Mouse (Mus musculus) hindbrain, embryonic 15.5 days (tissue): Measurements from ENCODE around the gene Tent5b. TPM values are rescaled to one million over a fixed set of nuclear protein-coding genes. Genes with fewer than 3 reads are reported as not detected.

ENCODE experiments used
- ATAC-seq: fragments of 200-750 bp; cut with Nextera tagmentation; 2 replicates; pipeline ENCODE4 v1.8.0; 2017; ENCODE audit warnings: low read depth, moderate number of reproducible peaks, moderate TSS enrichment; ENCODE audit not compliant: low FRiP score
- H3K27ac ChIP-seq: fragments of 300-500 bp; sonication (generic); replicated peaks from 2 replicates; pipeline ENCODE4 v1.5.1; 2015; ENCODE audit warnings: mild to moderate bottlenecking, inconsistent platforms
- H3K27me3 ChIP-seq: fragments of 300-500 bp; sonication (generic); 2 replicates; pipeline ENCODE4 v1.6.1; 2015; ENCODE audit warnings: control low read depth, inconsistent platforms
- H3K36me3 ChIP-seq: fragments of 300-500 bp; sonication (generic); 2 replicates; pipeline ENCODE4 v1.6.1; 2015; ENCODE audit warnings: control low read depth, inconsistent platforms
- H3K4me1 ChIP-seq: fragments of 300-500 bp; sonication (generic); replicated peaks from 2 replicates; pipeline ENCODE4 v1.6.1; 2015; ENCODE audit warnings: control low read depth, inconsistent platforms
- H3K4me2 ChIP-seq: fragments of 300-500 bp; sonication (generic); 2 replicates; pipeline ENCODE4 v1.6.1; 2015; ENCODE audit warnings: moderate library complexity, mild to moderate bottlenecking, inconsistent platforms
- H3K4me3 ChIP-seq: fragments of 300-500 bp; sonication (generic); 2 replicates; pipeline ENCODE4 v1.5.1; 2015; ENCODE audit warnings: mild to moderate bottlenecking, inconsistent platforms
- H3K9ac ChIP-seq: fragments of 300-500 bp; sonication (generic); 2 replicates; pipeline ENCODE4 v1.6.1; 2015; ENCODE audit warnings: inconsistent platforms
- H3K9me3 ChIP-seq: fragments of 300-500 bp; sonication (generic); 2 replicates; pipeline ENCODE4 v1.6.1; 2016; ENCODE audit warnings: control low read depth, inconsistent platforms
- WGBS: fragments of 180-500 bp; shearing (Covaris S2); methylation state at CpG from one replicate; pipeline ENCODE4 v1.1.7; 2015; 5-methylcytosine and 5-hydroxymethylcytosine counted together
- polyA plus RNA-seq: library from polyadenylated mRNA; unstranded; fragments of >200 nt; fragmentation: Nextera tagmentation; extraction: Ambion mirVana; gene quantifications from 2 replicates; pipeline ENCODE4 v1.2.1, GENCODE M21; 2015

Tent5b gene
- polyA plus RNA-seq, 1 experiment from 2014 or later: 0.49 TPM

GRCm38 (mm10) chr4:133448708-133449388 is 31.1 kb upstream of the Tent5b start:
- no peak for ATAC-seq
- no peak overlapping the region for H3K27ac ChIP-seq
- 62% methylated on average over 8 of the region's 8 CpGs for WGBS
- H3K4me3 ChIP-seq: no peak overlapping the region
- no peaks in the 10 kb centered on the region for H3K27me3 ChIP-seq
- H3K4me2 ChIP-seq: no peak overlapping the region
- H3K9ac ChIP-seq: no peak overlapping the region
- no peaks in the 10 kb centered on the region for H3K9me3 ChIP-seq
- 0 out of 2 replicates have a peak, but pooled peaks cover 7% of the 10 kb centered on the region for H3K4me1 ChIP-seq
- H3K36me3 ChIP-seq: no peaks in the 10 kb centered on the region

GRCm38 (mm10) chr4:133449726-133450125 is 30.2 kb upstream of the Tent5b start:
- Histone ChIP-seq H3K4me1 (0 out of 2 replicates have a peak, but pooled peaks cover 7% of the 10 kb centered on the region), H3K27me3 (no peaks in the 10 kb centered on the region), H3K4me3 (no peak overlapping the region), H3K27ac (no peak overlapping the region), H3K36me3 (no peaks in the 10 kb centered on the region), H3K9me3 (no peaks in the 10 kb centered on the region), H3K9ac (no peak overlapping the region), H3K4me2 (peak overlapping the region; percentile 36)
- 17% methylated on average over 13 of the region's 13 CpGs for WGBS
- no peak for ATAC-seq

GRCm38 (mm10) chr4:133451536-133451935 is 28.4 kb upstream of the Tent5b start:
- no peaks in the 10 kb centered on the region for H3K27me3 ChIP-seq
- ATAC-seq: no peak
- H3K4me1 ChIP-seq: 0 out of 2 replicates have a peak, but pooled peaks cover 7% of the 10 kb centered on the region
- no peaks in the 10 kb centered on the region for H3K36me3 ChIP-seq
- 10% methylated on average over 10 of the region's 10 CpGs for WGBS
- H3K9me3 ChIP-seq: no peaks in the 10 kb centered on the region
- no peak overlapping the region for H3K4me3 ChIP-seq
- no peak overlapping the region for H3K27ac ChIP-seq
- H3K4me2 ChIP-seq: no peak overlapping the region
- no peak overlapping the region for H3K9ac ChIP-seq

- ATAC-seq: no peak
- no peak overlapping the region for H3K9ac ChIP-seq
- H3K4me1 ChIP-seq: 0 out of 2 replicates have a peak, but pooled peaks cover 7% of the 10 kb centered on the region
- no peaks in the 10 kb centered on the region for H3K36me3 ChIP-seq
- H3K4me2 ChIP-seq: no peak overlapping the region
- no peaks in the 10 kb centered on the region for H3K9me3 ChIP-seq
- WGBS: 79% methylated on average over 7 of the region's 7 CpGs
- H3K4me3 ChIP-seq: no peak overlapping the region
- no peak overlapping the region for H3K27ac ChIP-seq
- no peaks in the 10 kb centered on the region for H3K27me3 ChIP-seq
These were observed 27.5 kb upstream of the Tent5b start for GRCm38 (mm10) chr4:133452433-133452832.

- no peak overlapping the region for H3K27ac ChIP-seq
- H3K4me2 ChIP-seq: no peak overlapping the region
- no peak overlapping the region for H3K4me3 ChIP-seq
- H3K27me3 ChIP-seq: no peaks in the 10 kb centered on the region
- no peaks in the 10 kb centered on the region for H3K36me3 ChIP-seq
- no peaks in the 10 kb centered on the region for H3K4me1 ChIP-seq
- 85% methylated on average over 3 of the region's 3 CpGs for WGBS
- no peaks in the 10 kb centered on the region for H3K9me3 ChIP-seq
- no peak overlapping the region for H3K9ac ChIP-seq
- no peak for ATAC-seq
These were observed 21.9 kb upstream of the Tent5b start for GRCm38 (mm10) chr4:133458044-133458443.

GRCm38 (mm10) chr4:133460006-133460405 is 19.9 kb upstream of the Tent5b start:
- no peak overlapping the region for H3K4me2 ChIP-seq
- H3K27ac ChIP-seq: no peak overlapping the region
- no peak overlapping the region for H3K4me3 ChIP-seq
- no peaks in the 10 kb centered on the region for H3K9me3 ChIP-seq
- H3K27me3 ChIP-seq: no peaks in the 10 kb centered on the region
- H3K9ac ChIP-seq: no peak overlapping the region
- WGBS: 79% methylated on average over 1 of the region's 1 CpGs
- H3K36me3 ChIP-seq: no peaks in the 10 kb centered on the region
- no peaks in the 10 kb centered on the region for H3K4me1 ChIP-seq
- no peak for ATAC-seq

GRCm38 (mm10) chr4:133460796-133461325 is 19.1 kb upstream of the Tent5b start:
- Histone ChIP-seq H3K27ac (no peak overlapping the region), H3K9ac (no peak overlapping the region), H3K4me1 (no peaks in the 10 kb centered on the region), H3K9me3 (no peaks in the 10 kb centered on the region), H3K4me3 (no peak overlapping the region), H3K4me2 (no peak overlapping the region), H3K36me3 (no peaks in the 10 kb centered on the region), H3K27me3 (no peaks in the 10 kb centered on the region)
- ATAC-seq: no peak
- 45% methylated on average over 5 of the region's 5 CpGs for WGBS

GRCm38 (mm10) chr4:133461362-133461761 is 18.6 kb upstream of the Tent5b start:
- Histone ChIP-seq H3K36me3 (no peaks in the 10 kb centered on the region), H3K4me2 (no peak overlapping the region), H3K9me3 (no peaks in the 10 kb centered on the region), H3K27ac (no peak overlapping the region), H3K4me1 (no peaks in the 10 kb centered on the region), H3K9ac (no peak overlapping the region), H3K4me3 (no peak overlapping the region), H3K27me3 (no peaks in the 10 kb centered on the region)
- WGBS: 66% methylated on average over 4 of the region's 4 CpGs
- ATAC-seq: no peak

- no peak overlapping the region for H3K4me2 ChIP-seq
- no peak overlapping the region for H3K4me3 ChIP-seq
- no peak overlapping the region for H3K9ac ChIP-seq
- H3K9me3 ChIP-seq: no peaks in the 10 kb centered on the region
- 68% methylated on average over 6 of the region's 6 CpGs for WGBS
- no peak for ATAC-seq
- H3K4me1 ChIP-seq: peaks cover 5% of the 10 kb centered on the region
- no peaks in the 10 kb centered on the region for H3K36me3 ChIP-seq
- no peak overlapping the region for H3K27ac ChIP-seq
- peaks cover 4% of the 10 kb centered on the region; the same call in 1 of the 2 replicates for H3K27me3 ChIP-seq
These were observed 16.7 kb upstream of the Tent5b start for GRCm38 (mm10) chr4:133463184-133463583.

GRCm38 (mm10) chr4:133468080-133468479 is 11.9 kb upstream of the Tent5b start:
- Histone ChIP-seq H3K27me3 (peaks cover 17% of the 10 kb centered on the region), H3K9ac (peak overlapping the region; percentile 44), H3K4me1 (peaks cover 14% of the 10 kb centered on the region), H3K9me3 (no peaks in the 10 kb centered on the region), H3K4me2 (peak overlapping the region; percentile 98), H3K36me3 (no peaks in the 10 kb centered on the region), H3K27ac (no peak overlapping the region), H3K4me3 (peak overlapping the region; percentile 49)
- no peak for ATAC-seq
- WGBS: 1% methylated on average over 27 of the region's 27 CpGs

GRCm38 (mm10) chr4:133469122-133469521 is 10.8 kb upstream of the Tent5b start:
- H3K36me3 ChIP-seq: no peaks in the 10 kb centered on the region
- no peaks in the 10 kb centered on the region for H3K9me3 ChIP-seq
- H3K4me3 ChIP-seq: no peak overlapping the region
- ATAC-seq: no peak
- no peak overlapping the region for H3K9ac ChIP-seq
- H3K4me1 ChIP-seq: peaks cover 14% of the 10 kb centered on the region
- no peak overlapping the region for H3K27ac ChIP-seq
- H3K4me2 ChIP-seq: peak overlapping the region; percentile 98
- H3K27me3 ChIP-seq: peaks cover 17% of the 10 kb centered on the region
- 21% methylated on average over 12 of the region's 12 CpGs for WGBS

GRCm38 (mm10) chr4:133471135-133471821 is 8.7 kb upstream of the Tent5b start:
- Histone ChIP-seq H3K9ac (no peak overlapping the region), H3K27me3 (peaks cover 17% of the 10 kb centered on the region), H3K4me3 (no peak overlapping the region), H3K4me1 (peaks cover 14% of the 10 kb centered on the region), H3K9me3 (no peaks in the 10 kb centered on the region), H3K27ac (no peak overlapping the region), H3K36me3 (no peaks in the 10 kb centered on the region), H3K4me2 (no peak overlapping the region)
- WGBS: 81% methylated on average over 7 of the region's 7 CpGs
- no peak for ATAC-seq
